Mouse (Mus musculus) heart, postnatal 10 days (tissue): ENCODE measurements at regions not wholly inside any gene's neighbourhood (a gene's known extent, or its start where the extent isn't known, plus 50 kb on each side); places are given as distances from the start of the nearest gene placed in this dataset.
A peak's percentile ranks its signal among the peaks of the same experiment; 100 is the strongest.
"Not testable (repeated sequence)": the region's sequence is repeated elsewhere in the genome, so short reads cannot be mapped to it uniquely, and the experiment has no call there.

Experiments used
- DNase-seq, 2 experiments: peaks; one replicate each; pipeline ENCODE4 v3.0.0; 2021
- intact Hi-C: fragments of 180-260 bp; cut with DNase I; formaldehyde crosslinking; loops from one replicate; pipeline ENCODE4 v1.15.1; 2025

- DNase-seq: peak in 1 of 2 experiments; percentile 30
- intact Hi-C loops: no loop called here
These were observed 103.2 kb upstream of the Cep85l start for GRCm38 (mm10) chr10:53482919-53483318.

- intact Hi-C loops: loop anchor here (5.0 kb wide), 1 partner anchor 388 kb away; no protein-coding TSS in a partner anchor
- DNase-seq: no peak
These were observed 90.5 kb upstream of the Cep85l start for GRCm38 (mm10) chr10:53470200-53470599.

- DNase-seq: peak; percentile 77 to 81
- intact Hi-C loops: loop anchor here (5.0 kb wide), 1 partner anchor 387 kb away; no protein-coding TSS in a partner anchor
These were observed 89.9 kb upstream of the Cep85l start for GRCm38 (mm10) chr10:53469611-53470010.

GRCm38 (mm10) chr10:53468293-53468545 is 88.5 kb upstream of the Cep85l start:
- DNase-seq: no peak
- intact Hi-C loops: no loop called here

GRCm38 (mm10) chr10:53467472-53468292 is 87.9 kb upstream of the Cep85l start:
- intact Hi-C loops: loop anchor here (2.0 kb wide), 2 partner anchors 41 to 89 kb away; partner anchors contain the start of gene Cep85l
- no peak for DNase-seq

- intact Hi-C loops: loop anchor here (2.0 kb wide), 2 partner anchors 42 to 88 kb away; partner anchors contain the start of gene Cep85l
- peak; percentile 77 to 79 for DNase-seq
These were observed 87.1 kb upstream of the Cep85l start for GRCm38 (mm10) chr10:53466851-53467250.

- no peak for DNase-seq
- intact Hi-C loops: loop anchor here (2.0 kb wide), 2 partner anchors 43 to 87 kb away; partner anchors contain the start of gene Cep85l
These were observed 86.5 kb upstream of the Cep85l start for GRCm38 (mm10) chr10:53466261-53466660.

GRCm38 (mm10) chr10:53464581-53464980 is 84.8 kb upstream of the Cep85l start:
- DNase-seq: peak in 1 of 2 experiments; percentile 15
- intact Hi-C loops: no loop called here

- intact Hi-C loops: no loop called here
- DNase-seq: peak in 1 of 2 experiments; percentile 39
These were observed 84.3 kb upstream of the Cep85l start for GRCm38 (mm10) chr10:53464006-53464405.

- no peak for DNase-seq
These were observed 83.7 kb upstream of the Cep85l start for GRCm38 (mm10) chr10:53463471-53463870.

GRCm38 (mm10) chr10:53462449-53463308 is 82.9 kb upstream of the Cep85l start:
- intact Hi-C loops: loop anchor here (2.0 kb wide), 2 partner anchors 24 to 114 kb away; no protein-coding TSS in a partner anchor
- DNase-seq: peak; percentile 75 to 79

More at GRCm38 (mm10) chr10:53463471-53463870, 83.7 kb upstream of the Cep85l start:
- intact Hi-C loops: loop anchor here (2.0 kb wide), 2 partner anchors 25 to 115 kb away; no protein-coding TSS in a partner anchor

GRCm38 (mm10) chr10:53461070-53461781 is 81.5 kb upstream of the Cep85l start:
- no peak for DNase-seq
- intact Hi-C loops: no loop called here

GRCm38 (mm10) chr10:53459706-53460105 is 80.0 kb upstream of the Cep85l start:
- DNase-seq, intact Hi-C loops: not testable (repeated sequence)

- no peak for DNase-seq
- intact Hi-C loops: no loop called here
These were observed 76.4 kb upstream of the Cep85l start for GRCm38 (mm10) chr10:53456027-53456713.

- intact Hi-C loops: no loop called here
- peak in 1 of 2 experiments; percentile 52 for DNase-seq
These were observed 65.0 kb upstream of the Cep85l start for GRCm38 (mm10) chr10:53444789-53445188.

GRCm38 (mm10) chr10:53443443-53443842 is 63.7 kb upstream of the Cep85l start:
- intact Hi-C loops: no loop called here
- no peak for DNase-seq

- DNase-seq: no peak
- intact Hi-C loops: no loop called here
These were observed 63.2 kb upstream of the Cep85l start for GRCm38 (mm10) chr10:53442912-53443311.

- no peak for DNase-seq
- intact Hi-C loops: no loop called here
These were observed 60.5 kb upstream of the Cep85l start for GRCm38 (mm10) chr10:53440251-53440650.

GRCm38 (mm10) chr10:53438388-53438787 is 58.6 kb upstream of the Cep85l start:
- DNase-seq: peak in 1 of 2 experiments; percentile 28
- intact Hi-C loops: loop anchor here (2.0 kb wide), 2 partner anchors 24 to 90 kb away; no protein-coding TSS in a partner anchor

- intact Hi-C loops: loop anchor here (2.0 kb wide), 3 partner anchors 25 to 89 kb away; no protein-coding TSS in a partner anchor
- peak; percentile 16 to 28 for DNase-seq
These were observed 58.0 kb upstream of the Cep85l start for GRCm38 (mm10) chr10:53437724-53438123.
